Mouse (Mus musculus): Measurements from ENCODE around the gene Slc29a4.

GRCm38 (mm10) chr5:142750173-142750572 lies 57.9 kb downstream of the Slc29a4 start:
- TF ChIP-seq POLR2A (IDR thresholded peaks at IDR 0.05; ENCODE audit: low read depth, low read length) (no peak), CTCF (IDR thresholded peaks at IDR 0.05; ENCODE audit: extremely low read depth, insufficient read length, insufficient replicate concordance, low read depth, low read length) (no peak)
